8 mouse cellular contexts compared by ENCODE assay signal in the genomic region with DNA sequence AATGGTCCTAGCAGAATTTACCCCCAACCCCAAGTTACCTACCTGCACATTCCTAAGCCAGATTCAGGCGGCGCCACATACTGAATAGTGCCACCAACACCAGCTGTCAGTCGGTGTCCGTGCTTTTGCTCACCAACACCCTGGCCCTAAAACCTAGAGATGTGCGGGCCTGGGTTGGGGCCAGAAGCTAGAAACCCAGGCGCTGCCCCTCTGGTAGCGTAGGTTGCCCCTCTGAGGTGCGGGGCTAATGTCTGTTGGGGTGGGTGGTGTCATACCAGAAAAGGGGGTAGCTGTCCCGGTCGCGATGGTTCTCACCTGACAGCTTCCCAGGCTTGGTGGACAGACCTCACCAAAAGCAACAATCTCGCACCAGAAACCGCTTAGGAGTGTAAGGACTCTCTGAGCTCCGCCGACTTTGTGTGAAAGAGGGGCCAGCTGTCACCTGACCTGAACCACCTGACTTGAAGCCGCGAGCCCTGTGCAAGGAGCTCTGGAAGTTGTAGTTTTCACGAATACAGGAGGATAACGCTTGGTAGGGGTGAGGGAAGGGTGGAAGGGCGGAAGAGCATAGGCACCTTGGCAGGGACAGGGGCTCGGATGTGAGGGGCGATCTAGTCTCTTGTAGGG. TPM values are rescaled to one million over a fixed set of nuclear protein-coding genes. Genes with fewer than 3 reads are reported as not detected.
DNase-seq lines count a peak whose midpoint lies in the region; ATAC-seq and TF ChIP-seq lines count a peak whose summit lies in the region.

A gene (minus strand): TSS at position 440 of the 627 bp plus-strand sequence.

- H3K27me3 ChIP-seq in C2C12 (ENCODE audit: control insufficient read depth, insufficient read depth, insufficient read length): no peaks in the 10 kb centered on the region
- no peaks in the 10 kb centered on the region; the same call in 1 of the 2 replicates for H3K27me3 ChIP-seq in embryonic facial prominence, embryonic 10.5 days (replicated peaks; ENCODE audit: low read depth, poor library complexity, severe bottlenecking)
- no peaks in the 10 kb centered on the region for H3K27me3 ChIP-seq in kidney, embryonic 16.5 days (ENCODE audit: insufficient read depth, low read length)
- H3K27me3 ChIP-seq in limb, embryonic 15.5 days: no peaks in the 10 kb centered on the region
- no peaks in the 10 kb centered on the region for H3K27me3 ChIP-seq in midbrain, embryonic 15.5 days (replicated peaks)
- no peaks in the 10 kb centered on the region for H3K27me3 ChIP-seq in thymus, adult 2 months (ENCODE audit: control insufficient read depth, insufficient read depth, low read length)

- H3K27ac ChIP-seq in embryonic facial prominence, embryonic 10.5 days (replicated peaks): peak within 1 kb of the TSS; percentile 74
- no peak within 1 kb of the TSS for H3K27ac ChIP-seq in kidney, embryonic 16.5 days (ENCODE audit: low read length)
- H3K27ac ChIP-seq in limb, embryonic 15.5 days: 0 out of 2 replicates have a peak within 1 kb of the TSS, but pooled peaks have one; percentile 61
- peak within 1 kb of the TSS; percentile 85 for H3K27ac ChIP-seq in midbrain, embryonic 15.5 days
- no peak within 1 kb of the TSS for H3K27ac ChIP-seq in thymus, adult 2 months (ENCODE audit: control insufficient read depth, insufficient read depth, low read length)

- peak within 1 kb of the TSS; percentile 79 for H3ac ChIP-seq in C2C12 (ENCODE audit: control insufficient read depth, insufficient read length, low read depth)

- H3K4me2 ChIP-seq in kidney, embryonic 16.5 days (replicated peaks; ENCODE audit: low read depth, low read length): peak within 1 kb of the TSS; percentile 89
- peak within 1 kb of the TSS; percentile 95 for H3K4me2 ChIP-seq in limb, embryonic 15.5 days
- peak within 1 kb of the TSS; percentile 87 for H3K4me2 ChIP-seq in midbrain, embryonic 15.5 days

- H3K79me2 ChIP-seq in C2C12 (ENCODE audit: control insufficient read depth, insufficient read depth): no peaks in the 10 kb centered on the region

- 1% methylated on average over 22 of the region's 22 CpGs for WGBS in embryonic facial prominence, embryonic 10.5 days
- 2% methylated on average over 22 of the region's 22 CpGs for WGBS in kidney, embryonic 16.5 days
- WGBS in limb, embryonic 15.5 days: 1% methylated on average over 22 of the region's 22 CpGs
- WGBS in midbrain, embryonic 15.5 days: 1% methylated on average over 22 of the region's 22 CpGs
- WGBS in thymus, adult 2 months: under 1% methylated on average over 22 of the region's 22 CpGs

- H3K4me1 ChIP-seq in embryonic facial prominence, embryonic 10.5 days: peaks cover 20% of the 10 kb centered on the region
- peaks cover 15% of the 10 kb centered on the region for H3K4me1 ChIP-seq in kidney, embryonic 16.5 days (ENCODE audit: insufficient read depth, low read length)
- peaks cover 22% of the 10 kb centered on the region for H3K4me1 ChIP-seq in limb, embryonic 15.5 days
- peaks cover 28% of the 10 kb centered on the region for H3K4me1 ChIP-seq in midbrain, embryonic 15.5 days
- H3K4me1 ChIP-seq in thymus, adult 2 months (replicated peaks; ENCODE audit: control insufficient read depth, insufficient read depth, low read length): peaks cover 3% of the 10 kb centered on the region

- H3K79me3 ChIP-seq in C2C12 (ENCODE audit: low read depth): no peaks in the 10 kb centered on the region

- ATAC-seq in kidney, embryonic 16.5 days (ENCODE audit: low FRiP score, low TSS enrichment): peak; percentile 97
- peak; percentile 96 for ATAC-seq in limb, embryonic 15.5 days (ENCODE audit: insufficient number of reproducible peaks, low FRiP score, low TSS enrichment, low read depth)
- ATAC-seq in midbrain, embryonic 15.5 days (replicated peaks): peak; percentile 97

- TF ChIP-seq CTCF in C2C12 (IDR thresholded peaks at IDR 0.05; ENCODE audit: control insufficient read depth, insufficient read depth, insufficient read length): no peak
- no peak for TF ChIP-seq CTCF in thymus, adult 2 months (IDR thresholded peaks at IDR 0.05; ENCODE audit: borderline replicate concordance, control insufficient read depth, extremely low read depth, insufficient read depth, low read length, poor library complexity)

- DNase-seq in adipocyte (ENCODE audit: low spot score): peak; percentile 90
- peak; percentile 85 for DNase-seq in embryonic facial prominence, embryonic 10.5 days (ENCODE audit: low spot score)
- peak; percentile 90 to 96 for DNase-seq in heart, adult 9 months (ENCODE audit: low spot score in 2 of 2)
- no peak for DNase-seq in thymus, adult 2 months

- H3K9ac ChIP-seq in kidney, embryonic 16.5 days (replicated peaks; ENCODE audit: low read length): peak within 1 kb of the TSS; percentile 87
- peak within 1 kb of the TSS; percentile 85 for H3K9ac ChIP-seq in limb, embryonic 15.5 days
- H3K9ac ChIP-seq in midbrain, embryonic 15.5 days: peak within 1 kb of the TSS; percentile 87

- no peaks in the 10 kb centered on the region for H3K9me3 ChIP-seq in embryonic facial prominence, embryonic 10.5 days
- no peaks in the 10 kb centered on the region for H3K9me3 ChIP-seq in kidney, embryonic 16.5 days (ENCODE audit: low read length)
- H3K9me3 ChIP-seq in limb, embryonic 15.5 days: no peaks in the 10 kb centered on the region
- no peaks in the 10 kb centered on the region for H3K9me3 ChIP-seq in midbrain, embryonic 15.5 days

- H3K4me3 ChIP-seq in C2C12 (ENCODE audit: insufficient read depth, poor library complexity, severe bottlenecking): peak within 1 kb of the TSS; percentile 48
- H3K4me3 ChIP-seq in embryonic facial prominence, embryonic 10.5 days: peak within 1 kb of the TSS; percentile 76
- peak within 1 kb of the TSS; percentile 78 for H3K4me3 ChIP-seq in kidney, embryonic 16.5 days (ENCODE audit: low read length)
- H3K4me3 ChIP-seq in limb, embryonic 15.5 days: peak within 1 kb of the TSS; percentile 77
- H3K4me3 ChIP-seq in midbrain, embryonic 15.5 days: peak within 1 kb of the TSS; percentile 85
- peak within 1 kb of the TSS; percentile 75 for H3K4me3 ChIP-seq in thymus, adult 2 months (ENCODE audit: control insufficient read depth, insufficient read depth, low read length)

- TF ChIP-seq POLR2A in thymus, adult 2 months (IDR thresholded peaks at IDR 0.05; ENCODE audit: control insufficient read depth, extremely low read depth, insufficient read depth, low read length, poor library complexity): no peak

- no peaks in the 10 kb centered on the region for H3K36me3 ChIP-seq in C2C12 (ENCODE audit: control insufficient read depth, insufficient read depth)
- H3K36me3 ChIP-seq in embryonic facial prominence, embryonic 10.5 days (replicated peaks): peaks cover 10% of the 10 kb centered on the region; the same call in 1 of the 2 replicates
- no peaks in the 10 kb centered on the region for H3K36me3 ChIP-seq in kidney, embryonic 16.5 days (ENCODE audit: insufficient read depth, low read length)
- H3K36me3 ChIP-seq in limb, embryonic 15.5 days: 0 out of 2 replicates have a peak, but pooled peaks cover 8% of the 10 kb centered on the region
- 0 out of 2 replicates have a peak, but pooled peaks cover 5% of the 10 kb centered on the region for H3K36me3 ChIP-seq in midbrain, embryonic 15.5 days (replicated peaks)
- H3K36me3 ChIP-seq in thymus, adult 2 months (ENCODE audit: control insufficient read depth, insufficient read depth, low read length): no peaks in the 10 kb centered on the region

TF ChIP-seq in C2C12, 6 proteins besides CTCF, POLR2A, EP300 and RAD21:
- TF ChIP-seq MYOD1 (IDR thresholded peaks at IDR 0.05; ENCODE audit: control insufficient read depth, insufficient read length, low read depth): no peak
- TF ChIP-seq USF1 (IDR thresholded peaks at IDR 0.05; ENCODE audit: low read depth): peak; percentile 91
TF ChIP-seq in C2C12: peak in this region for 1.

RNA-seq across cellular contexts. Expression of the gene that starts here (rescaled TPM):
- 4.2 TPM for polyA plus RNA-seq in C2C12 (2012; fragmentation: generic; extraction: Trizol)
- polyA plus RNA-seq in embryonic facial prominence, embryonic 10.5 days (2016; fragmentation: Nextera tagmentation; extraction: Ambion mirVana): 17.4 and 18.4 TPM in 2 replicates
- 21.5 and 22.4 TPM in 2 replicates for polyA plus RNA-seq in kidney, embryonic 16.5 days (2015; fragmentation: Nextera tagmentation; extraction: Ambion mirVana)
- polyA plus RNA-seq in limb, embryonic 15.5 days (2015; fragmentation: Nextera tagmentation; extraction: Ambion mirVana): 22.0 and 24.6 TPM in 2 replicates
- 19.9 and 20.8 TPM in 2 replicates for polyA plus RNA-seq in midbrain, embryonic 15.5 days (2015; fragmentation: Nextera tagmentation; extraction: Ambion mirVana)
- polyA plus RNA-seq in thymus, adult 2 months (2012; rRNA removed): 20.1 and 20.6 TPM in 2 replicates

Comparison
In these comparisons a context has a peak if more than half of its experiments do, and no peak if none do; other contexts are left out.
1. H3K27ac ChIP-seq: peak in embryonic facial prominence, embryonic 10.5 days (single experiment), limb, embryonic 15.5 days (single experiment) and midbrain, embryonic 15.5 days (single experiment); none in kidney, embryonic 16.5 days (single experiment) and thymus, adult 2 months (single experiment).
2. Peak in every context shown above with its lines, with median percentiles within 50 percentile points of each other: H3K4me3 ChIP-seq, ATAC-seq, H3K4me2 ChIP-seq and H3K9ac ChIP-seq.